Mouse (Mus musculus) thymus, postnatal 36 days (tissue): ENCODE data around the gene Dnah7b.
"Not testable (repeated sequence)": the region's sequence is repeated elsewhere in the genome, so short reads cannot be mapped to it uniquely, and the experiment has no call there.

Experiments
- DNase-seq, 2 experiments: peaks; one replicate each; pipeline ENCODE4 v3.0.0; 2022; ENCODE audit warnings: mixed read lengths in 2 of 2

The Dnah7b gene

GRCm38 (mm10) chr1:46325942-46326341, 259.8 kb downstream of the Dnah7b start:
- not testable (repeated sequence) for DNase-seq

- not testable (repeated sequence) for DNase-seq
Observed at GRCm38 (mm10) chr1:46345301-46345700, 279.2 kb downstream of the Dnah7b start.

GRCm38 (mm10) chr1:46380641-46381040, 314.5 kb downstream of the Dnah7b start:
- DNase-seq, result not testable (repeated sequence)

GRCm38 (mm10) chr1:46394681-46395297, 328.7 kb downstream of the Dnah7b start:
- DNase-seq, result not testable (repeated sequence)

GRCm38 (mm10) chr1:46408324-46409115, 342.4 kb downstream of the Dnah7b start:
- DNase-seq, result no peak

GRCm38 (mm10) chr1:46414798-46415197, 348.7 kb downstream of the Dnah7b start:
- not testable (repeated sequence) for DNase-seq

- not testable (repeated sequence) for DNase-seq
Observed at GRCm38 (mm10) chr1:46416946-46417345, 350.8 kb downstream of the Dnah7b start.

GRCm38 (mm10) chr1:46418966-46419365, 352.9 kb downstream of the Dnah7b start:
- DNase-seq, result not testable (repeated sequence)
